Mouse (Mus musculus) brain, adult 2 months (tissue): Measurements from ENCODE around the gene Padi2.

Experiments
- DNase-seq: peaks from one replicate; pipeline ENCODE4 v3.0.0; 2011; ENCODE audit warnings: low read depth, low spot score

The Padi2 gene

DNA sequence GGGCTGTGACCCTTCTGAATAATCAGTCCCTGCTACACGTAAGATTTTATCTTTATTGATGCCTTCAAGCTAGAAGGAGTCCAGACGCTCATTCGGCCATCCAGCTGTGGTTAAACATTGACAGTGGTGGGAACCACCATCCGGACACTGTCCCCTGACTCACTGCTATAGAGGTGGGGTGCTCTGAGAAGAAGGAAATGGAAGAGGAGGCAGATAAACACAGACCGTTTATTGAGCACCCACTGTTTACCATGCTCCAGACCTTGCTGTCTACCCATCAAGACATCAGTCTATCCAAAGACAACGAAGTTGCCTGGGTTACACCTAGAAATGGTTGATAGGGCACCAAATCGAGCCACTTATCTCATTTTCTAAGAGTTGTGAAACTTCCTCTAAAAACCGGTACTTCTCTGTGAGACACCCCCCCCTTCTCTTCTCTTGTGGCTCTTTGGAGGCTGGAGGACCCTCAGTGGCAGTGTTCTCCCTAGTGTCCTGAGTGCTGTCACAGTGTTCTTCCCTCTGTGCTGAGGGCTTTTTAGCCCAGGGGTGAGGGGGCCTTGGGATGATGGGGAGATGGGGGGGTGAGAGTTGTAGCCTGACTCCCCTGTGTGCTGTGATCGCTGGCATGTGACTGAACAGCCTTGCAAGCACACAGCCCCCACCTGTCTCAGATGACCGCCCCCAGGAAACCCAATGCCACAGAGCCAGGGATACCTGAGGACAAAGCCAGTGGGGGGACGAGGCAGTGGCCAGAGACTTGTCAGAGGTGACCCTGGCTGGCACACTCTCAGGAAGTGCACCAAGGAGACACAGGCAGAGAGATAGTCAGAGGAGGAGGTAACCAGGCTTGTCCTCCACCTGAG, 14.1 kb downstream of the Padi2 start:
- no peak for DNase-seq

DNA sequence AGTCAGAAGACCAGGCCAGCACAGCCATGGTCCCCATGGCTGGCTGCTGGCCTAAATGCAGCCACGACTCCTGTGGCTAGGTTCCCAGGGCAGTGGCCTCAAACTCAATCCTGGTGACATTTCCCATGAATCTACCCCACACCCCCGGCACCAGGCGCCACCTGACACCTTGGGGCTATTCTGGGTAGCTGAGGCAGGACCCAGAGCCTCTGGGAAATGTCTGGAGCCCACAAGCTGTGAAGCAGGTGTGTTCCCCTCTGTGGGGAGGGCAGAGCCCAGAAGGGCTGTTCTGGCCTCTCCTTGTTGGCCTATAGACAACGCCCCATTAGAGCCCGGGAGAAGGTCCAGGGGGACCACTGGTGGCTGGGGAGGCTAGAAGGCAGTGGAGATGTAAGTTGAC, 16.4 kb downstream of the Padi2 start:
- DNase-seq = no peak

DNA sequence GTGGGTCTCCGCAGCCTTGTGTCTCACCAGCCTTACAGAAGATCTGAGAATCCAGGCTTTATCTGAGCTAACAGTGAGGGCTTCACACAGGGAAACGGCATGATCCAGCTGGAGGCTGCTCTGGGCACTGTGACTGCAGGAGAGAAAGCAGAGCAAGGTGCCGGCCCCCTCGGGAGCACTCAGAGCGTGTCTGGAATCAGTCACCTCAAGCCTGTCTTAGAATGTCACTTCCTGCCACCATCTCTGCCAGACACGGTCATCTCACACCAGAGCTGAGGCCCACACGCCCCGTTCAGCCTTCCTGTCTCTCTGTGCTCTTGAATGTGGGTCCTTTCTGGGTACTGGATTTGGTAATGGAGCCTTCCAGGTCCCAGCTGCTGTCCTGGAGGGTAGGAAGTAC, 19.5 kb downstream of the Padi2 start:
- DNase-seq = no peak

DNA sequence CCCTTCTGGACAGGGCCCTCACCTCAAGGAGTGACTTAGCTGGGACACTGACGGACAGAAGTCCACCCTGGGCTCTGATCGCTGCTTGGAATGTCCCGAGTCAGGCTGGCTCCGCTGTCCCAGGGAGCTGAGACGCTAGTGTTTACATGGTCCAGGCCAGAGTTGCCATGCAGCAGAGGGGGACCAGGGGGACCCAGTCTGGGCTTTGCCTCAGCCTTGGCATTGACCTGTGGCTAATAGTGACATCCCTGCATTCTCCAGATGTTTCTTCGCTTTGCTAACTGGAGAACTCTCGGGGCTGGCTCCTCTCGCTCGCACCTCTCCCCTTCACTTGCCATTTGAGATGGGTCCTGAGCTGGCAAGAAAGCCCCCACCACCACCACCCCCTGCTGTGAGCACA, 22.2 kb downstream of the Padi2 start:
- no peak for DNase-seq

DNA sequence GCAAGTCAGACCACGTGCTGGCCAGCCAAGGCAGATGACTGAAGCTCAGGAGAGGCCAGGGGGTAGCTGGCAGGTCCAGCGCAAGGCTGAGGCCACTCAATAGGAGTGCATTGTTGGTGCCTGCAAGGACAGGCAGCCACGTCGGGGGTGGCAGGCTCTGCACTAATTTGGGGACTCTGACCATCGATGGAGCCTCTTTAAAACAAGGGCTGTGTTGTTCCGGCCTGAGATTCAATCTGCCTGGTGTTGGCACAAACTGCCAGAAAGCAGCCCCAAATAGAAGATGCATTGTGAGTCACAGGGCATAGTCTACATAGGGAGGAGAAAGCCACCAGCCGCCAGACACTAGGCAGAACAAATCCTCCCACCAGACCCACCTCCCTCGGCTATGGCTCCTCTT, 23.6 kb downstream of the Padi2 start:
- peak; percentile 95 for DNase-seq

DNA sequence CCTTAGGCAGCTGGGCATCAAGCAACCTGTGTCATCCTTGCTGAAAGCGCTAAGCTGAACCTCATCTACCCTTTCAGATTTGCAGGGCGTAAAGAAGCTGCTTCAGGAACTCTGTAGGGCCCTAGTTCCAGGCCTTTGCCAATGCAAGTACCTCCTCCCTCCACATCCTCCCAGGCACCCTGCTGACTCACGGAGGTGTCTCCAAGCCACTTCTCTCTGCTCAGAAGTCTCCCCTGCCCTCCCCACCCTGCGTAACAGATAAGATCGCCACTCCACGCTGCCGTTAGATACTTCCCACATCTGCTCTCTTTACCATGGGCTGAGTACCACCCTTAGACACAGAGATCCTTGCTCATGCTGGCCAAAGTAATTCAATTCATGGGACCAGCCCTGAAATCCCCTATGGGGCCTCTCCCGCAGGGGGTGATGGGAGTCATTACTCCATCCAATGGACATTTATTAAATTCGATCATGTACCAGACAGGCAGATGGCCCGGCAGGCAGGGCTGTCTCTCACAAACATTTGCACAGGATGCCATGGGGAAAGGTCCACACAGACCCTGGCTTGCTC, 24.8 kb downstream of the Padi2 start:
- DNase-seq = peak; percentile 57

DNA sequence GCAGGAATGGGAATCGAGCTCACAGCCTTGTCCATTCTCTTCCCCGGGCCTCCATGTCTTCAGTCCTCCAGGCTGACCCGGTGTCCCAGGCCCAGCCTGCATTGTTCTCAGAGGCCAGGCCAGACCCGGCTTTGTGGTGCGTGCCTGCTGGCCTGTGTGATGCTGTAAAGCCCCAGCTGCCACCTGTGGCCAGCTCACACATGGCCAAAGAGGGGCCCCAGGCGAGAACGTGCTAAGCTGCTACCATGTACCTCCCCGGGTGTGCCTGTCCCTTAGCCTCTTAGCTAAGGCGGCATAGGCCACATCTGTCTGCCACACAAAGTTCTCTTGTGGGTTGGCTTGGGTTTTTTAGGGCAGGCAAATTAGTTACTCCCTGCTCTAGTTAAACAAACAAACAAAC, 29.5 kb downstream of the Padi2 start:
- no peak for DNase-seq

DNA sequence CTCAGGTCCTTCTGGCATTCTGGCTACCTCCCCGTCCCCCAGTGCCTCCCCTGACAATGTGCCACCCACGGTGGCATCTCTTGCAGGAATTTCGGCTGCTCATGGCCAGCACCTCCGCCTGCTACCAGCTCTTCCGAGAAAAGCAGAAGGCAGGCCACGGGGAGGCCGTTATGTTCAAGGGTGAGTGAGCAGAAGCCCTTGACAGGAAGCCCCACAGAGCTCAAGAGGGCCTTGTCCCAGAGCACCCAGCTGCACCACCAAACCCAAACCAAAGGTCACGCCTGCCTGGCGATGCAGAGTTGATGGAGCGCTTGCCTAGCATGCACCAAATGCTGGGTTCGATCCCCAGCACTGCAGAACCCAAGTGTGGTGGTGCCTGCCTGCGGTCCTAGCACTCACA, 38.2 kb downstream of the Padi2 start:
- DNase-seq = no peak

DNA sequence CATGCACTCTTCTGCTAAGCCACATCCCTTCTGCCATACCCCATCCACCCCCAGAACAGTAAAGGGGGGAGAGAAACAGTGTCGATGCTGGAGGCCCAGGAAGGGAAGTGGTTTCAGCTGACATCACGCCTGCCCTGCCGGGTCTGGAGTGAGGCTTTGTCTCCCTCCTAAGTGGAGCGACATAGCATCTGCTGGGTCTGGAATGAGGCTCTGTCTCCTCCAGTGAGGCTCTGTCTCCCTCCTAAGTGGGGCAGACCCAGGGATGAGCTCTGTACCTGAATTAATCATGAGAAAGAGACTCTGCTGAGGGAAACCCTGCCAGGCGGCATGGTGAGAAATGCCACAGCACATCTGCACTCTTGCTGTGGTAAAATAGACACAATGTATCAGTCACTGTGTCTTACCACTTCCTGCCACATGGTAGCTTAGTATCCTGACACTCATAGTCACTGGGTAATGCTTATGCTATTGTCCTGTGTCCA, 38.9 kb downstream of the Padi2 start:
- peak; percentile 43 for DNase-seq

DNA sequence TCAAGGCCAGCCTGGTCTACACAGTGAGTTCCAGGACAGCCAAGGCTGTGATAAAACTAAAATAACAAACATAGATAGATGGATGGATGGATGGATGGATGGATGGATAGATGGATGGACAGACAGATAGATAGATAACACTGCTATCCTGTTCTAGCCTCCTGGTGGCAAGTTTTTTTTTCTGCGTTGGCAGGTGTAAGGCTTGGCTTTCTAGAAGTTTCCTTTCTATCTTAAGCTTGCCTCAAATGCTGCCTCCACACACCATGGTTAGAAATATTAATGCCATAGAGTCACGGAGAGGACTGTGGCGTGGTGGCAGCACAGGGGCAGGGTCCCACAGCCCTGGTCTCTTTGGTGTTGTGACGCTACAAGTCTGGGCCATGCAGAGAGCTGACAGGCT, 39.4 kb downstream of the Padi2 start:
- no peak for DNase-seq

DNA sequence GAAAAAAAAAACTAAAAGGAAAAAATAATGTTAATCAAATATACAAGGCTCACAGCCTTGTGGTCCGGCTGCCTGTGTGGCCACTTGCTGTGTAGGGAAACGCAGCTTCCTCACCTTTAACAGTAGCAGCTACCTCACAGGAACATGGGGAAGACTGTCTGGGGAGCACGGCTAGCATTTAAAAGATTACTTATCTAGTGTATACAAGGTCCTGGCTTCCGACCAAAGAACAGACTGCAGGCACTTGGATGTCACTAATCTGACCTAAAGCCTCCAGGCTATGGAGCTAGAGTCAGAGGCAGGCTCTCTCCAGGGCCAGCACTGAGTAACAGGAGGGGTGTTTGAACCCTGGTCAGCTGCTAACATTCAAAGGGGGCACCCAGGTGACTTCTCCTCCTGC, 39.9 kb downstream of the Padi2 start:
- no peak for DNase-seq

DNA sequence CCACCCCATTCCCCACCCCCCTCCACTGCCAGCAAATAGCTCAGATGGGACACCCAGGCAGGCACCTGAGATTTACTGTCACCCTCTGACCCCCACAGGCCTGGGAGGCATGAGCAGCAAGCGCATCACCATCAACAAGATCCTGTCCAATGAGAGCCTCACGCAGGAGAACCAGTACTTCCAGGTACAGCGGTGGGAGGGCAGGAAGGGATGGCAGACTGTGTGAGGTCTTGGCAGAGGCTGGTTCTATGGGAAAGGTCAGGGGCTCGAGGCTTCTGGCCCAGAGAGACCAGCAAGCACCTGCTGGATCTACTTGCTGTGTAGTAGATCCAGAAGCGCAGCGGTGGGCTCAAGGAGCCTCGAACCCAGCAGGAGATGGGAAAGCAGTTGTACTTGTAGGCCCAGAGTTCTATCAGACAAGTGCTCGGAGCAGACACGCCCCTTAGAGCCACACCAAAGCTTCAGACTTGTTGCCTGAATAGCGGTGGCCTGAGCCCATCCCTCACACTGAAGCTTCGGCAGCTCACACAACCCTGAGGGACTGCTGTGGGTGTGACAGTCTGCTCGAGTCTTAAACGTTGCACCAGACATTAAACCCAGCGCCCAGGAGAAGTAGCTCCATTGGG, 40.5 kb downstream of the Padi2 start:
- no peak for DNase-seq

DNA sequence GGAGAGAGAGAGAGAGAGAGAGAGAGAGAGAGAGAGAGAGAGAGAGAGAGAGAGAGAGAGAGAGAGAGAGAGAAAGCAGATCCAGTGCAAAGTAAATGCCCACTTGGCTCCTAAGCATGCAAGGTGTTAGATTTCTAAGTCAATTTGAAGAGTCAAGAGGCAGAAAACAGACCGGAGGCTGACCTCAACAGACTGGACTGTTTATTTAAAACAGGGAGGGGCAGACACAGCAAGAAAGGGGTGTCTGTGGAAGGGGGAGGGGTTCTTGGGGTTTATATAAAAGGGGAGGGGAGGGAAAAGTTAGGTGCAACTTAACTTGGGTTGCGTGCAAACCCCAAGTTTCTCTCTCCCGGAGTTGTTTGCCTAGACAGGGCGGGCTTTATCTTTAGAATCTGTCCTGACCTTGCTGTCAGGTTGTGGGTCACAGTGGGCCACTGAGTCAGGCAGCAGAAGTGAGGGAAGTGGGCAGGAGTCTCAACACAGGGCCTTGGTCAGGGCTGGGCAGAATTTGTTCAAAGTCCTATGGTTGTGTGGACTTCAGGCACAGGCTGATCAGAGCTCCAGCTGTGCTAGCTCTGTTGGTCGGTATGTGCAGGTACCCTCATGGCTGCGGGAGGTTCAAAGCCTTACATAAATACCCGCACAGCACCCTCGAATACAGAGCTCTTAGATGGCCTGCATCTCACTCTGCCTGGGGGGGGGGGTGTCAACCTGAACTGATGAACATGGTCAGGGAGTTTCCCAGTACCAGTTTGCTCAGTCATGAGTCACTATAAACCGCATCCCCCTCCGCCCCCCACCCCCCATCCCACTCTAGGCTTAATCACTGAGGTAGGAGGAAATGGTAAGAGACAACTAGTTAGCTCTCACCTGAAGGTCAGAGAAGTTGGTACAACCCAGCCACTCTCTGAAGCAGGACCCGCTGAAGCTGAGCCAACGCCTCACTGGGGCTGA, 41.6 kb downstream of the Padi2 start:
- DNase-seq = no peak

DNA sequence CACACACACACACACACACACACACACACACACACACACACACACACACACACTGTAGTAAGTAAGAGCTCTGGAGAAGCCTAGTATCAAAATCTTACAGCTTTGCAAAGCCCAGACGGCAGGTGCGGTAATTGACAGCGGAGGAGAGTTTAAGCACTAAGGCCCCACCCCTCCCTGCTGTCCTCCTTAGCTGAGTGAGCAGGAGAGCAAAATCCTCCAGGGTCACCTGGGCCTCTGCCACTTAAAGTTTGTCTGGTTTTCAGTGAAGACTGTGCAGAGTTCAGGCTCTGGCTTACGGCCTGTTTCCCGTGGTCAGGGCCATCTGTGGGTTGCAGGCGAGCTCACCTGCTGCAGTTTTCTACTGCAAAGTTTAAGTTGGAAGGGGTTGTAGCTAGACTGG, 42.3 kb downstream of the Padi2 start:
- DNase-seq = no peak

DNA sequence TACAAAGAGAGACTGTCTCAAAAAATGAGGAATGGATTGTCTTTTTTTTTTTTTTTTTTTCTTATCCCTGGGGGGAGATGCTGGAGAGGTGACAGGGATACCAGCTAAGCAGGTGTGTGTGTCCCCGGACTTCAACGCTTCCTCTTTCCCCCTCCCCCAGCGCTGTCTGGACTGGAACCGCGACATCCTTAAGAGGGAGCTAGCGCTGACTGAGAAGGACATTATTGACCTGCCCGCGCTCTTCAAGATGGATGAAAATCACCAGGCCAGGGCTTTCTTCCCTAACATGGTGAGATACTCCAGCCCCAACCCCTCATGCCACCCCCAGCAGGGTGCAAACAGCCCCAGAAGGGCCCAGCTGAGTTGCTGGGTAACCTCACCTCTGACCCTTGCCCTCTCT, 42.9 kb downstream of the Padi2 start:
- DNase-seq = no peak

DNA sequence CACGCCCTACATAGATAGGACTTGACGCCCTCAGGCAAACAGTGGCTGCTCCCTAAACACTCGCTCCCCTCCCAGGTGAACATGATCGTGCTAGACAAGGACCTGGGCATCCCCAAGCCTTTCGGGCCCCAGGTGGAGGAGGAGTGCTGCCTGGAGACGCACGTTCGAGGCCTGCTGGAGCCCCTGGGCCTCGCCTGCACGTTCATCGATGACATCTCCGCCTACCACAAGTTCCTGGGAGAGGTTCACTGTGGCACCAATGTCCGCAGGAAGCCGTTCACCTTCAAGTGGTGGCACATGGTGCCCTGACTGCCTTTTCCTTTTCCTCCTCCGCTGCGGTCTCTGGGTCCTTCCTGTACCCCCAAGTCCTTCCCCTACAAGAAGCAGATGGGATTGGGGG, 43.5 kb downstream of the Padi2 start:
- no peak for DNase-seq

DNA sequence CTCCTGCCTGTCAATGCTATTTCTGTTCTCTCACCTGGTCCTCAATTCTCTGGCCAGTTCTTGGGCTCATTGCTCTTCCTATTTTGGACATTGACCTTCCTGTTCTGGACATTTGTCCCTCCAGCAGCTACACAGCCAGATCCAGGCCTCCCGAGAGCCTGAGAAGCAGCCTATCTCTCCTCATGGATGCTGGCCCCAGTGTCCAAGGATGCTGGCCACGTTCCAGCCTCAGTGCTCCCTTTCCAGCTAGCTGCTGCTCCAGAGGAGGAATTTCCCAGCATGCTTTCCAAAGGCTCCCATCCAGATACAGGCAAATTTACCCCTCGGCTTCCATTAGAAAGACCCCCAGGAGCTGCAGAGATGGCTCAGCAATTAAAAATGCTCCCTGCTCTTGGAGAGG, 44.4 kb downstream of the Padi2 start:
- DNase-seq = no peak

DNA sequence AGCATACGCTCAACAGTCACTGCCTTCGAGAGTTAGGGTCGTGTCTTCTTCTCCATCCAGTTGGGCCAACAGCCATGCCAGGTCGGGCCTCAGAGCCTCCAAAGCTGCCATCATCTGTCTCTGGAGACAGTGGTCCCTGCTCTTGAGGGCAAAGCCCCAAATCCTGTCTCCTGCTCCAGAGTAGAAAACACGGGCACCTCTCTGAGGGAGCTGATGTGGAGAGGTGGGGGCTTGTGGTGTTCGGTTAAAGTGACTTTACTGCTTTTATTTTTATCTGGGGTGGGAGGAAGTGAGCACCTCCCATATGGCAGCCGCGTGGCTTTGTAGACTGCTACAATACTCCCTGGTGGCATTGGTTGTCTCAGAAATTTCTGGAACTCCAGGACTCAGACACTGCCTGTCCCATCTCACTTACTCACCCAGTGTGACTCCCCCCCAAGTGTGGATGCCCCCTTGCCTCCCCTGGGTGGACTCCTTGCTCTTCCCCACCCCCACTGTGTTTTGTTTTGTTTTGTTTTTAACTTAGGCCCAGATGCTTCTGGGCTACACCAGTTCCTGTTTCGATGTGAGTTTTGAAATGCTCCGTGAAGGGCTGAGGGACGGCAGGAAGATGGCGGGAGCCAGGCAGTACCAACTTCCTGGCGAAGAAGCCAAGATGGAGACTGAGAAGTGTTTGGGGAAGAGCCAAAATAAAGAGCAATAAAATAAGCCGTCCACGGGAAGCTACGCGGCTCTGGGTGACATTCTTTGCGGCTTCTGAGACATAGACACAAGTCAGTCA, 45.9 kb downstream of the Padi2 start:
- DNase-seq = no peak

DNA sequence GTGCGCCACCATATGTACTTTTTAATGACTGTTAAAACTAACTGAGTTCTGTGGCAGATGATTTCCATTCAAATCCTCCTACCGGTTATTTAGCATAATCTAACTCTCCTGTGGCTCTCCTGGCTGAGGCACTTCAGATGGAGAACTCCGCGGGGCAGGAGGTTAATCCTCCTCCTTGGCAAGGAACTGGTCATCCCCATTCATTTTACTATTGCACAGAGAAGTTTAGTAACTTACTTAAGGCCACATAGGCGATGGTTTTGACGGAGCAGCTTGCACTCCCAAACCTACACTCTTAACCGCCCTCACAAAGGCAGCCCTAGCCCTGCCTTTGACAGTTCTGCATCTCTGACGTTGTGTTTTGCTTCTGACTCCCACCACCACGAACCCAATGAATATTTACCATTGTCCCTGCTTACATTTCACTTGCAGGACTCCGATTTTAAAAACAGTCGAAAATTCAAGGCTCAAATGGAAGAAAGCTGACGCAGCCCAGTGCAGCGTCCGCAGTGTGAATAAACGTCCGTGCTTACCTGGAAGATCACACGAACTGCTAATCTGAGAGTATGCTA, 51.1 kb downstream of the Padi2 start:
- DNase-seq = peak; percentile 61

DNA sequence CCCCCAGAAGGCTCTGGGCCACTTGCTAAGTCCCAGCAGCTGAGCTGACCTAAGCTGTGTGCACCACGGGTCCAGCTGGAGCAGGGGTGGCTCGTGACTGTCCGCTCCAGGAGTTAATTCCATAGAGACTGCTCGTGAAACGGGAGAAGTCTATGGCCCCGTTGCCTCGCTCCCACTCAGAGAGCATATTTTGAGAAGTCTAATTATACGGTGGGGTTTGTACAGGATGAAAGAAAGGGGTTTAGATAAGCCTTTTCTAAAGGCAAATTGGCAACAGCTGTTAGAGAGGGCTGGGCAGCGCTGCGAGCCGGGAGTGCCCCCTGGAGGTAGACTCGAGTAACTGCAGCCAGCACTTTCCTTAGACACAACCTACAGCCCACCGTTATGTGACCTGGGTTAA, 51.6 kb downstream of the Padi2 start:
- peak; percentile 82 for DNase-seq

DNA sequence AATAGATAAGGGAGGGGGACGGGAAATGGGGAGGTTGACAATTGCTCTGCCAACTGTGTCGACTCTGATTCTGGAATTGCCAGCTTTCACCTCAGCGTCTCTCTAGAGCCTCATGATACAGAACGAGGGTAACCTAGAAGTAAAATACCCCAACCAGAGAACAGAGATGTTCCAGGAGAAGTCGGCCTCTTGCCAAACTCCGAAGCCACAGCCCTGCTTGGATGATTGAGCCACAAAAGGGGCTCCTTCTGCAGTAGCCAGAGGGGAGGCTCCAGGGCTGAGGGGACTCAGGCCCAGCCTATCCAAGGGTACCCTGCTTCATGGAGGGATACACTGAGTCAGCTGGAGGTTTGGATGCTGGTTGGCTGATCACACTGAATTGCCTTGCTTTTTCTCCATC, 52.2 kb downstream of the Padi2 start:
- no peak for DNase-seq
